Mouse (Mus musculus): ENCODE results near the gene Krt86. TPM values are rescaled to one million over a fixed set of nuclear protein-coding genes. Genes with fewer than 3 reads are reported as not detected.
A peak's percentile ranks its signal among the peaks of the same experiment; 100 is the strongest.

The Krt86 gene
- total RNA-seq, 1 experiment = not detected

DNA sequence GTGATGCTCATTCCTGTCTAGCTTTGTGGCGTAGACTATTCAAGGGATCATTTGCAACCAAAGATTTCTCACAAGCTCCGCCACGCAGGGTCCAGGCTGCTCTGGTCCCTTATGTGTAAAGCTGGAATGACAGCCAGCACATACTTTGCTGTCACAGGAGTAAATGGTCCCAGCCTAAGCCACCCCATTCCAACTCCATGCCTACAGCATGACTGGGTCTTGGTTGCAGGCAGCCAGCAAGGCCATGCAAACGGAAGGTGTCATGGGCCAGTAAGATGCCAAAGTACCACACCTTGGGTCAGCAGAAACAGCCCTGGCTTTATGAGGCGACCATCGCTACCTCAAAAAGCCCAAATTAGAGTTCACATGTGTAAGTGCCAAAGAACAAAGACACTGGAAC, 20.4 kb downstream of the Krt86 start:
- TF ChIP-seq ZC3H11A (IDR thresholded peaks at IDR 0.05; ENCODE audit: borderline replicate concordance, low read depth, low read length) = no peak
- TF ChIP-seq ZNF384 (IDR thresholded peaks at IDR 0.05; ENCODE audit: low read depth, low read length) = no peak
- TF ChIP-seq HCFC1 (IDR thresholded peaks at IDR 0.05; ENCODE audit: borderline replicate concordance, insufficient read depth, low read length) = no peak
- TF ChIP-seq MAFK (IDR thresholded peaks at IDR 0.05; ENCODE audit: insufficient read depth, low read depth, low read length) = no peak
- no peak for TF ChIP-seq CHD2 (IDR thresholded peaks at IDR 0.05; ENCODE audit: low read depth, low read length)
- H3K4me1 ChIP-seq (ENCODE audit: control insufficient read depth in 2 of 2, insufficient read depth in 2 of 2, low read length in 2 of 2, poor library complexity in 1 of 2) = no peaks in the 10 kb centered on the region
- no peak overlapping the region for H3K27ac ChIP-seq (ENCODE audit: insufficient read depth, low read depth, low read length, poor library complexity, severe bottlenecking)
- H3K9me3 ChIP-seq (ENCODE audit: control insufficient read depth, insufficient read depth, low read depth, low read length) = no peaks in the 10 kb centered on the region
- H3K9ac ChIP-seq (ENCODE audit: insufficient read depth, low read depth, low read length, poor library complexity, severe bottlenecking) = no peak overlapping the region
- no peak overlapping the region for H3K4me3 ChIP-seq (ENCODE audit: insufficient read depth in 1 of 2, low read depth in 1 of 2, low read length in 2 of 2, poor library complexity in 1 of 2, severe bottlenecking in 1 of 2)
- no peaks in the 10 kb centered on the region for H3K36me3 ChIP-seq (ENCODE audit: control insufficient read depth, insufficient read depth, low read length, poor library complexity, severe bottlenecking)
- DNase-seq (ENCODE audit: low read depth, low spot score) = no peak
- in situ Hi-C loops (cut with MboI; ENCODE audit: low sequenced_read_pairs in 2 of 2, unreplicated experiment in 2 of 2) = no loop called here

DNA sequence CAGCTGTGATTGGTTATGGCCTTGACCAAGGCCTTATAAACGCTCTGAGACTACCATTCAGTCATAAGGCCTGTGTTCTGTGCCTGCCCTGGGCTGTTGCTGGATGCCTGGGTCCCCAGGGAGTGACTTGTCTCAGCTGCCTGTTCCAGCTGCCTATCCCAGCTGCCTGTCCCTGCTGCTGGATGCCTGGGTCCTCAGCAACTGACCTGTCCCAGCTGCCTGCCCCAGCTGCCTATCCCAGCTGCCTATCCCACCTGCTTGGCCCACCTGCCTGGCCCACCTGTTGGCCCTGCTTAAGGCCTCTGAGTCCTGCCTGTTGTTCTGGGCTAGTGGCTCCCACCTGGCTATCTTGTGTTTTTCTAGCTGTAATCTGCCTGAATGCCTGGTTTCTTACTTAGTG, 20.9 kb downstream of the Krt86 start:
- in situ Hi-C loops (cut with MboI; ENCODE audit: low sequenced_read_pairs in 2 of 2, unreplicated experiment in 2 of 2) = no loop called here
- TF ChIP-seq CHD2 (IDR thresholded peaks at IDR 0.05; ENCODE audit: low read depth, low read length) (no peak), ZNF384 (IDR thresholded peaks at IDR 0.05; ENCODE audit: low read depth, low read length) (no peak), ZC3H11A (IDR thresholded peaks at IDR 0.05; ENCODE audit: borderline replicate concordance, low read depth, low read length) (no peak), MAFK (IDR thresholded peaks at IDR 0.05; ENCODE audit: insufficient read depth, low read depth, low read length) (no peak), HCFC1 (IDR thresholded peaks at IDR 0.05; ENCODE audit: borderline replicate concordance, insufficient read depth, low read length) (no peak)
- DNase-seq (ENCODE audit: low read depth, low spot score) = no peak

DNA sequence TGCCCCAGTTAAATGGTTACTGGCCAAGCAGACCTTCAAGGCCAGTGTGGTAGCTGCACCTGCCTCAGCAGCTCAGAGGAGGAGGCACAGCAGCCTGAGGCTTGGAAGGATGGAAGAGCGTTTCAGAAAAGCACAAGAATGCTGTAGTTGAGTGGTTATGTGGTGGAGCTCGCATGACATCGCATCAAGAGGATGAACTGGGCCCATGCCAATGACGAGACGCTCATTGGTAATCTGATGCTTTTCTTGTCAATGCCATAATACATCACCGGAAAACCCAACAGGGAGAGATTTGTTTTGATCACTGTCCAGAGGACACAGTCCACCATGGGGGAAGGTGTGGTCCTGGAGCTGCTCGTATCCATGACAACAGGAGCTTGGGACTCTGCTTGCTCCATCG, 22.0 kb downstream of the Krt86 start:
- in situ Hi-C loops (cut with MboI; ENCODE audit: low sequenced_read_pairs in 2 of 2, unreplicated experiment in 2 of 2) = no loop called here
- DNase-seq (ENCODE audit: low read depth, low spot score) = no peak
- Histone ChIP-seq H3K36me3 (ENCODE audit: control insufficient read depth, insufficient read depth, low read length, poor library complexity, severe bottlenecking) (no peaks in the 10 kb centered on the region), H3K9me3 (ENCODE audit: control insufficient read depth, insufficient read depth, low read depth, low read length) (no peaks in the 10 kb centered on the region), H3K9ac (ENCODE audit: insufficient read depth, low read depth, low read length, poor library complexity, severe bottlenecking) (no peak overlapping the region), H3K4me1 (ENCODE audit: control insufficient read depth in 2 of 2, insufficient read depth in 2 of 2, low read length in 2 of 2, poor library complexity in 1 of 2) (no peaks in the 10 kb centered on the region), H3K27ac (ENCODE audit: insufficient read depth, low read depth, low read length, poor library complexity, severe bottlenecking) (no peak overlapping the region), H3K4me3 (ENCODE audit: insufficient read depth in 1 of 2, low read depth in 1 of 2, low read length in 2 of 2, poor library complexity in 1 of 2, severe bottlenecking in 1 of 2) (no peak overlapping the region)
- TF ChIP-seq ZNF384 (IDR thresholded peaks at IDR 0.05; ENCODE audit: low read depth, low read length) (no peak), CHD2 (IDR thresholded peaks at IDR 0.05; ENCODE audit: low read depth, low read length) (no peak), HCFC1 (IDR thresholded peaks at IDR 0.05; ENCODE audit: borderline replicate concordance, insufficient read depth, low read length) (no peak), MAFK (IDR thresholded peaks at IDR 0.05; ENCODE audit: insufficient read depth, low read depth, low read length) (no peak), ZC3H11A (IDR thresholded peaks at IDR 0.05; ENCODE audit: borderline replicate concordance, low read depth, low read length) (no peak)

More for the DNA sequence above, 20.9 kb downstream of the Krt86 start:
- H3K9me3 ChIP-seq (ENCODE audit: control insufficient read depth, insufficient read depth, low read depth, low read length) = no peaks in the 10 kb centered on the region
- no peaks in the 10 kb centered on the region for H3K4me1 ChIP-seq (ENCODE audit: control insufficient read depth in 2 of 2, insufficient read depth in 2 of 2, low read length in 2 of 2, poor library complexity in 1 of 2)
- H3K9ac ChIP-seq (ENCODE audit: insufficient read depth, low read depth, low read length, poor library complexity, severe bottlenecking) = no peak overlapping the region
- H3K36me3 ChIP-seq (ENCODE audit: control insufficient read depth, insufficient read depth, low read length, poor library complexity, severe bottlenecking) = no peaks in the 10 kb centered on the region
- no peak overlapping the region for H3K27ac ChIP-seq (ENCODE audit: insufficient read depth, low read depth, low read length, poor library complexity, severe bottlenecking)
- no peak overlapping the region for H3K4me3 ChIP-seq (ENCODE audit: insufficient read depth in 1 of 2, low read depth in 1 of 2, low read length in 2 of 2, poor library complexity in 1 of 2, severe bottlenecking in 1 of 2)

DNA sequence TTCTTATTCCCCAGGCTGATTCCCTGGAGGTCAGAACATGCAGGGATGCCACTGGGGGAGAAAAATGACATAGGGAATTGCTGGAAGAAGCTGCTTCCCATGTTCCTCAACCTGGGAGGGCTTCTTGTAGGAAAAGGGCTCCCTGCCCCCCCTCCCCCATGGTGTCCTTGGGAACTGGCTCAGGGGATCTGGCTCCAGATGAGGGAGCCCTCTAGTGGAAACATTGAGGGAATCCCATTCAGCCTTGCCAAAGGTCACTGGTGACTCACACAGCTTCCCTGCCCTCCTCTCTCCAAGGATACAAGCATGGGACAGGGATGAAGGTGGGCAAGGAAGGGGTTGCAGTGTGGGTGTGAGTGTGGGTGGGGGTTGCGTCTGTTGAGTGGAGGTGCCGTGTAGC, 23.9 kb downstream of the Krt86 start:
- no peaks in the 10 kb centered on the region for H3K9me3 ChIP-seq (ENCODE audit: control insufficient read depth, insufficient read depth, low read depth, low read length)
- no peak overlapping the region for H3K9ac ChIP-seq (ENCODE audit: insufficient read depth, low read depth, low read length, poor library complexity, severe bottlenecking)
- H3K36me3 ChIP-seq (ENCODE audit: control insufficient read depth, insufficient read depth, low read length, poor library complexity, severe bottlenecking) = no peaks in the 10 kb centered on the region
- peak; percentile 28 for DNase-seq (ENCODE audit: low read depth, low spot score)
- in situ Hi-C loops (cut with MboI; ENCODE audit: low sequenced_read_pairs in 2 of 2, unreplicated experiment in 2 of 2) = no loop called here
- H3K4me1 ChIP-seq (ENCODE audit: control insufficient read depth in 2 of 2, insufficient read depth in 2 of 2, low read length in 2 of 2, poor library complexity in 1 of 2) = no peaks in the 10 kb centered on the region
- H3K4me3 ChIP-seq (ENCODE audit: insufficient read depth in 1 of 2, low read depth in 1 of 2, low read length in 2 of 2, poor library complexity in 1 of 2, severe bottlenecking in 1 of 2) = no peak overlapping the region
- TF ChIP-seq ZC3H11A (IDR thresholded peaks at IDR 0.05; ENCODE audit: borderline replicate concordance, low read depth, low read length) (peak; percentile 37; the same call in 1 of the 2 replicates), HCFC1 (IDR thresholded peaks at IDR 0.05; ENCODE audit: borderline replicate concordance, insufficient read depth, low read length) (no peak), MAFK (IDR thresholded peaks at IDR 0.05; ENCODE audit: insufficient read depth, low read depth, low read length) (no peak), ZNF384 (IDR thresholded peaks at IDR 0.05; ENCODE audit: low read depth, low read length) (no peak)
- H3K27ac ChIP-seq (ENCODE audit: insufficient read depth, low read depth, low read length, poor library complexity, severe bottlenecking) = no peak overlapping the region

Measured in ES-E14 (cell line).